Mouse (Mus musculus) ES-CJ7 (cell line): ENCODE measurements at regions not wholly inside any gene's neighbourhood (a gene's known extent, or its start where the extent isn't known, plus 50 kb on each side); places are given as distances from the start of the nearest gene placed in this dataset.
A peak's percentile ranks its signal among the peaks of the same experiment; 100 is the strongest.

Experiments used
- DNase-seq: peaks from one replicate; pipeline ENCODE4 v3.0.0; 2011; ENCODE audit warnings: low read depth, low spot score

GRCm38 (mm10) chr9:103813791-103814190, 52.2 kb upstream of the Tmem108 start:
- peak; percentile 14 for DNase-seq

GRCm38 (mm10) chr9:103818998-103819397, 57.4 kb upstream of the Tmem108 start:
- no peak for DNase-seq

GRCm38 (mm10) chr9:103821632-103822031, 60.0 kb upstream of the Tmem108 start:
- no peak for DNase-seq

GRCm38 (mm10) chr9:103823491-103823890, 61.9 kb upstream of the Tmem108 start:
- DNase-seq, result no peak

GRCm38 (mm10) chr9:103841199-103841598, 79.6 kb upstream of the Tmem108 start:
- DNase-seq, result no peak

GRCm38 (mm10) chr9:103843836-103844235, 82.2 kb upstream of the Tmem108 start:
- no peak for DNase-seq

GRCm38 (mm10) chr9:103845916-103846457, 84.3 kb upstream of the Tmem108 start:
- DNase-seq, result no peak

- DNase-seq, result no peak
Observed at GRCm38 (mm10) chr9:103847931-103848330, 86.3 kb upstream of the Tmem108 start.

- no peak for DNase-seq
Observed at GRCm38 (mm10) chr9:103849079-103849478, 87.4 kb upstream of the Tmem108 start.

GRCm38 (mm10) chr9:103852691-103853090, 91.1 kb upstream of the Tmem108 start:
- peak; percentile 6 for DNase-seq

GRCm38 (mm10) chr9:103860658-103861377, 99.2 kb upstream of the Tmem108 start:
- no peak for DNase-seq

GRCm38 (mm10) chr9:103862493-103862892, 100.9 kb upstream of the Tmem108 start:
- no peak for DNase-seq

GRCm38 (mm10) chr9:103867433-103868209, 106.0 kb upstream of the Tmem108 start:
- DNase-seq, result no peak

GRCm38 (mm10) chr9:103869276-103869675, 107.6 kb upstream of the Tmem108 start:
- no peak for DNase-seq

GRCm38 (mm10) chr9:103872119-103872518, 110.5 kb upstream of the Tmem108 start:
- no peak for DNase-seq

- no peak for DNase-seq
Observed at GRCm38 (mm10) chr9:103873876-103874275, 112.2 kb upstream of the Tmem108 start.

- DNase-seq, result no peak
Observed at GRCm38 (mm10) chr9:103877851-103878250, 116.2 kb upstream of the Tmem108 start.

- no peak for DNase-seq
Observed at GRCm38 (mm10) chr9:103892827-103893226, 109.5 kb upstream of the Nphp3 start.

GRCm38 (mm10) chr9:103894376-103894775, 108.0 kb upstream of the Nphp3 start:
- DNase-seq, result no peak

- no peak for DNase-seq
Observed at GRCm38 (mm10) chr9:103899311-103899710, 103.0 kb upstream of the Nphp3 start.

GRCm38 (mm10) chr9:103911347-103911746, 91.0 kb upstream of the Nphp3 start:
- DNase-seq, result no peak

GRCm38 (mm10) chr9:103915126-103915525, 87.2 kb upstream of the Nphp3 start:
- DNase-seq, result no peak

GRCm38 (mm10) chr9:103917771-103918170, 84.6 kb upstream of the Nphp3 start:
- no peak for DNase-seq
